Mouse (Mus musculus): ENCODE measurements around the gene Txndc9. TPM values are rescaled to one million over a fixed set of nuclear protein-coding genes. Genes with fewer than 3 reads are reported as not detected.

Txndc9 gene
- polyA plus RNA-seq (2017; shearing (Covaris generic)), result 103 TPM

GRCm38 (mm10) chr1:37997867-37998266 is at the start of gene Txndc9, which contains the start of gene Eif5b:
Gene Txndc9 (minus strand): TSS chr1:37997893.
Gene Eif5b (plus strand): TSS chr1:37998010.

GRCm38 (mm10) chr1:37957659-37958058 is 40.0 kb downstream of the Txndc9 start, which contains the start of gene Lyg1:
Gene Lyg1 (minus strand): TSS chr1:37957759.

Other genes starting within 250 kb of the Txndc9 start
- gene Tsga10, start 131.5 kb downstream of the Txndc9 start, polyA plus RNA-seq (2017; shearing (Covaris generic)), result 2.9 TPM
- gene Lipt1, start 126.2 kb downstream of the Txndc9 start, polyA plus RNA-seq (2017; shearing (Covaris generic)), result 7.8 TPM
- gene Mitd1, start 107.5 kb downstream of the Txndc9 start, polyA plus RNA-seq (2017; shearing (Covaris generic)), result 94.9 TPM
- 169 TPM for gene Mrpl30, start 107.4 kb downstream of the Txndc9 start, polyA plus RNA-seq (2017; shearing (Covaris generic))
- gene Lyg2, start 81.4 kb downstream of the Txndc9 start, polyA plus RNA-seq (2017; shearing (Covaris generic)), result not detected
- not detected for gene Lyg1, start 40.1 kb downstream of the Txndc9 start, polyA plus RNA-seq (2017; shearing (Covaris generic))
- 18.2 TPM for gene Eif5b, start 117 bp upstream of the Txndc9 start, polyA plus RNA-seq (2017; shearing (Covaris generic))
- gene Rev1, start 131.9 kb upstream of the Txndc9 start, polyA plus RNA-seq (2017; shearing (Covaris generic)), result 44.5 TPM